ENCODE assay signal across 8 mouse cellular contexts in genomic region chr5:114771796-114772195, GRCm38 (mm10). TPM values are rescaled to one million over a fixed set of nuclear protein-coding genes. Genes with fewer than 3 reads are reported as not detected.
A peak's percentile ranks its signal among the peaks of the same experiment; 100 is the strongest.
DNase-seq lines count a peak whose midpoint lies in the region; ATAC-seq lines count a peak whose summit lies in the region.

No protein-coding gene starts in this region.

- H3K9ac ChIP-seq in kidney, embryonic 16.5 days (replicated peaks; ENCODE audit: low read length): peak overlapping the region; percentile 96; the same call in 1 of the 2 replicates
- no peak overlapping the region for H3K9ac ChIP-seq in embryonic facial prominence, embryonic 12.5 days

- H3K4me1 ChIP-seq in kidney, embryonic 16.5 days (ENCODE audit: insufficient read depth, low read length): peaks cover 25% of the 10 kb centered on the region
- peaks cover 18% of the 10 kb centered on the region for H3K4me1 ChIP-seq in embryonic facial prominence, embryonic 12.5 days

- no peak overlapping the region for H3K27ac ChIP-seq in kidney, embryonic 16.5 days (ENCODE audit: low read length)
- no peak overlapping the region for H3K27ac ChIP-seq in embryonic facial prominence, embryonic 12.5 days

- peak overlapping the region; percentile 98 for H3K4me2 ChIP-seq in kidney, embryonic 16.5 days (replicated peaks; ENCODE audit: low read depth, low read length)
- H3K4me2 ChIP-seq in embryonic facial prominence, embryonic 12.5 days (replicated peaks): peak overlapping the region; percentile 73

- H3K4me3 ChIP-seq in kidney, embryonic 16.5 days (ENCODE audit: low read length): peak overlapping the region; percentile 85
- 0 out of 2 replicates have a peak overlapping the region, but pooled peaks have one; percentile 99 for H3K4me3 ChIP-seq in embryonic facial prominence, embryonic 12.5 days

- H3K27me3 ChIP-seq in kidney, embryonic 16.5 days (ENCODE audit: insufficient read depth, low read length): no peaks in the 10 kb centered on the region
- no peaks in the 10 kb centered on the region for H3K27me3 ChIP-seq in embryonic facial prominence, embryonic 12.5 days

- H3K36me3 ChIP-seq in kidney, embryonic 16.5 days (ENCODE audit: insufficient read depth, low read length): no peaks in the 10 kb centered on the region
- no peaks in the 10 kb centered on the region for H3K36me3 ChIP-seq in embryonic facial prominence, embryonic 12.5 days

- no peak for ATAC-seq in kidney, embryonic 16.5 days (ENCODE audit: low FRiP score, low TSS enrichment)
- no peak for ATAC-seq in embryonic facial prominence, embryonic 12.5 days (ENCODE audit: insufficient number of reproducible peaks, insufficient read depth, low FRiP score, low TSS enrichment)

- 68% methylated on average over 8 of the region's 8 CpGs for WGBS in kidney, embryonic 16.5 days
- WGBS in embryonic facial prominence, embryonic 12.5 days: 74% methylated on average over 8 of the region's 8 CpGs

- H3K9me3 ChIP-seq in kidney, embryonic 16.5 days (ENCODE audit: low read length): no peaks in the 10 kb centered on the region
- no peaks in the 10 kb centered on the region for H3K9me3 ChIP-seq in embryonic facial prominence, embryonic 12.5 days

- no peak for DNase-seq in kidney, adult 8-10 months
- DNase-seq in induced T-regulatory cell, adult 2 months (ENCODE audit: low read depth): peak; percentile 58
- peak; percentile 53 for DNase-seq in naive thymus-derived CD4-positive, alpha-beta T cell, adult 2 months (ENCODE audit: low read depth)
- DNase-seq in adipocyte (ENCODE audit: low spot score): no peak
- DNase-seq in cerebellum, adult 11 months: no peak
- no peak for DNase-seq in thymus, postnatal 0 days (ENCODE audit: low spot score)

RNA-seq across cellular contexts. Expression of gene Ankrd13a, which starts 2.7 kb away (rescaled TPM):
- 15.6 and 33.9 TPM in 2 replicates for polyA plus RNA-seq in kidney, embryonic 16.5 days (2015; fragmentation: Nextera tagmentation; extraction: Ambion mirVana)
- 60.5 and 63.9 TPM in 2 replicates for polyA plus RNA-seq in embryonic facial prominence, embryonic 12.5 days (2016; fragmentation: Nextera tagmentation; extraction: Ambion mirVana)
- 80.3 and 86.3 TPM in 2 replicates for polyA plus RNA-seq in thymus, postnatal 0 days (2015; fragmentation: Nextera tagmentation; extraction: Ambion mirVana)

RNA-seq across cellular contexts. Expression of gene Git2, which starts 3.5 kb away (rescaled TPM):
- 45.7 and 50.1 TPM in 2 replicates for polyA plus RNA-seq in kidney, embryonic 16.5 days (2015; fragmentation: Nextera tagmentation; extraction: Ambion mirVana)
- polyA plus RNA-seq in embryonic facial prominence, embryonic 12.5 days (2016; fragmentation: Nextera tagmentation; extraction: Ambion mirVana): 48.2 and 52.6 TPM in 2 replicates
- 72.3 and 75.1 TPM in 2 replicates for polyA plus RNA-seq in thymus, postnatal 0 days (2015; fragmentation: Nextera tagmentation; extraction: Ambion mirVana)

RNA-seq across cellular contexts. Expression of gene 1500011B03Rik, which starts 51.5 kb away (rescaled TPM):
- polyA plus RNA-seq in kidney, embryonic 16.5 days (2015; fragmentation: Nextera tagmentation; extraction: Ambion mirVana): 105 and 111 TPM in 2 replicates
- polyA plus RNA-seq in embryonic facial prominence, embryonic 12.5 days (2016; fragmentation: Nextera tagmentation; extraction: Ambion mirVana): 109 and 113 TPM in 2 replicates
- polyA plus RNA-seq in thymus, postnatal 0 days (2015; fragmentation: Nextera tagmentation; extraction: Ambion mirVana): 119 and 139 TPM in 2 replicates

Comparison
In these comparisons a context has a peak if more than half of its experiments do, and no peak if none do; other contexts are left out.
1. DNase-seq: peak in induced T-regulatory cell, adult 2 months (single experiment) and naive thymus-derived CD4-positive, alpha-beta T cell, adult 2 months (single experiment); none in kidney, adult 8-10 months (0 of 2), adipocyte (single experiment), cerebellum, adult 11 months (single experiment) and thymus, postnatal 0 days (single experiment).